Mouse (Mus musculus) liver, postnatal 0 days (tissue): ENCODE results near the gene Top3b.

Experiments
- CTCF ChIP-seq: sonication (generic); IDR thresholded peaks from 2 replicates; pipeline ENCODE4 v1.5.1; 2016; ENCODE audit warnings: antibody characterized with exemption, low read depth
- EP300 ChIP-seq: IDR thresholded peaks from 2 replicates; pipeline ENCODE4 v1.6.1; 2016; ENCODE audit warnings: antibody characterized with exemption, low read depth, mild to moderate bottlenecking

GRCm38 (mm10) chr16:16852411-16852810 is 18.1 kb upstream of the Top3b start:
- TF ChIP-seq CTCF (no peak), EP300 (no peak)
